Mouse (Mus musculus) G1E (cell line): ENCODE results near the gene Ntsr1.

Source experiments
- CTCF ChIP-seq: IDR thresholded peaks from 2 replicates; pipeline ENCODE4 v1.5.1; 2012; ENCODE audit warnings: low read depth, low read length, inconsistent platforms, mixed read lengths
- GATA1 ChIP-seq: IDR thresholded peaks from 2 replicates; pipeline ENCODE4 v1.6.1; 2012; ENCODE audit warnings: borderline replicate concordance, low read length, inconsistent platforms, mixed read lengths
- POLR2AphosphoS5 ChIP-seq: IDR thresholded peaks from 2 replicates; pipeline ENCODE4 v1.6.1; 2012; ENCODE audit warnings: low read depth, low read length, inconsistent platforms; ENCODE audit not compliant: insufficient replicate concordance
- TAL1 ChIP-seq: conservative IDR thresholded peaks from 2 replicates; pipeline ENCODE4 v1.6.1; 2012; ENCODE audit warnings: low read depth, low read length, inconsistent platforms, mixed read lengths

- TF ChIP-seq CTCF: no peak
- TF ChIP-seq GATA1: no peak
- no peak for TF ChIP-seq TAL1
- TF ChIP-seq POLR2AphosphoS5: no peak
These were observed 83.4 kb downstream of the Ntsr1 start for GRCm38 (mm10) chr2:180583154-180583507.
